Mouse (Mus musculus) ES-E14 (cell line): ENCODE measurements at regions not wholly inside any gene's neighbourhood (a gene's known extent, or its start where the extent isn't known, plus 50 kb on each side); places are given as distances from the start of the nearest gene placed in this dataset.

Source experiments
- CHD2 ChIP-seq: IDR thresholded peaks from 2 replicates; pipeline ENCODE4 v1.6.1; 2014; ENCODE audit warnings: mild to moderate bottlenecking, low read depth, low read length, inconsistent platforms
- HCFC1 ChIP-seq: IDR thresholded peaks from 2 replicates; pipeline ENCODE4 v1.6.1; 2012; ENCODE audit warnings: low read length, inconsistent platforms, borderline replicate concordance; ENCODE audit not compliant: insufficient read depth
- MAFK ChIP-seq: IDR thresholded peaks from 2 replicates; pipeline ENCODE4 v1.6.1; 2014; ENCODE audit warnings: mild to moderate bottlenecking, low read depth, low read length, inconsistent platforms; ENCODE audit not compliant: insufficient read depth
- ZC3H11A ChIP-seq: IDR thresholded peaks from 2 replicates; pipeline ENCODE4 v1.6.1; 2012; ENCODE audit warnings: low read depth, mild to moderate bottlenecking, inconsistent platforms, low read length, borderline replicate concordance
- ZNF384 ChIP-seq: IDR thresholded peaks from 2 replicates; pipeline ENCODE4 v1.6.1; 2012; ENCODE audit warnings: low read depth, low read length, inconsistent platforms

- no peak for TF ChIP-seq ZNF384
- no peak for TF ChIP-seq HCFC1
- no peak for TF ChIP-seq MAFK
- no peak for TF ChIP-seq ZC3H11A
- TF ChIP-seq CHD2: no peak
These were observed 109.0 kb downstream of the Nxnl2 start for GRCm38 (mm10) chr13:51279642-51280387.
